Mouse (Mus musculus): Measurements from ENCODE around the gene Zdhhc7. TPM values are rescaled to one million over a fixed set of nuclear protein-coding genes. Genes with fewer than 3 reads are reported as not detected.

Gene Zdhhc7
- polyA plus RNA-seq, 1 experiment from 2014 or later = 30.2 TPM

Other genes starting within 250 kb of the Zdhhc7 start
- 12.7 and 13.0 TPM in 2 replicates for gene Klhl36, start 239.2 kb downstream of the Zdhhc7 start, polyA plus RNA-seq (2015; fragmentation: Nextera tagmentation; extraction: Ambion mirVana)
- 130 and 137 TPM in 2 replicates for gene Usp10, start 191.1 kb downstream of the Zdhhc7 start, polyA plus RNA-seq (2015; fragmentation: Nextera tagmentation; extraction: Ambion mirVana)
- 4.4 and 10.3 TPM in 2 replicates for gene Gm20388, start 190.6 kb downstream of the Zdhhc7 start, polyA plus RNA-seq (2015; fragmentation: Nextera tagmentation; extraction: Ambion mirVana)
- 1.9 and 2.1 TPM in 2 replicates for gene Crispld2, start 109.0 kb downstream of the Zdhhc7 start, polyA plus RNA-seq (2015; fragmentation: Nextera tagmentation; extraction: Ambion mirVana)
- gene 6430548M08Rik, start 12.7 kb upstream of the Zdhhc7 start, polyA plus RNA-seq (2015; fragmentation: Nextera tagmentation; extraction: Ambion mirVana) = 23.1 and 23.3 TPM in 2 replicates
- 2.3 and 2.4 TPM in 2 replicates for gene Fam92b, start 76.0 kb upstream of the Zdhhc7 start, polyA plus RNA-seq (2015; fragmentation: Nextera tagmentation; extraction: Ambion mirVana)
- 22.3 and 22.5 TPM in 2 replicates for gene Gse1, start 127.0 kb upstream of the Zdhhc7 start, polyA plus RNA-seq (2015; fragmentation: Nextera tagmentation; extraction: Ambion mirVana)

All from midbrain, embryonic 13.5 days (tissue).